Mouse (Mus musculus): ENCODE results near the gene Sept3.

- TF ChIP-seq CTCF (IDR thresholded peaks at IDR 0.05; ENCODE audit: control insufficient read depth, insufficient read depth, insufficient replicate concordance, low read depth, low read length), result no peak
- no peak for TF ChIP-seq POLR2A (IDR thresholded peaks at IDR 0.05; ENCODE audit: control insufficient read depth, low read depth, low read length)
Measured at GRCm38 (mm10) chr15:82243742-82244114, 31.0 kb upstream of the Sept3 start.

Data from testis, adult 2 months (tissue).